Mouse (Mus musculus) left cerebral cortex, postnatal 10 days (tissue): ENCODE data around the gene Sipa1l3. TPM values are rescaled to one million over a fixed set of nuclear protein-coding genes. Genes with fewer than 3 reads are reported as not detected.
A peak's percentile ranks its signal among the peaks of the same experiment; 100 is the strongest.

Experiments used
- DNase-seq, 2 experiments: peaks; one replicate each; pipeline ENCODE4 v3.0.0; 2021 to 2022; ENCODE audit warnings: low spot score in 2 of 2, mixed read lengths in 1 of 2; ENCODE audit errors: extremely low spot score in 1 of 2
- intact Hi-C: fragments of 180-260 bp; cut with DNase I; formaldehyde crosslinking; loops from one replicate; pipeline ENCODE4 v1.15.1; 2025
- total RNA-seq, 2 experiments: library from RNA; stranded (reverse); gene quantifications; 2 replicates each; pipeline ENCODE4 v1.2.3; 2021

Gene Sipa1l3
- total RNA-seq, 2 experiments from 2014 or later, result 50.4 to 53.7 TPM

DNA sequence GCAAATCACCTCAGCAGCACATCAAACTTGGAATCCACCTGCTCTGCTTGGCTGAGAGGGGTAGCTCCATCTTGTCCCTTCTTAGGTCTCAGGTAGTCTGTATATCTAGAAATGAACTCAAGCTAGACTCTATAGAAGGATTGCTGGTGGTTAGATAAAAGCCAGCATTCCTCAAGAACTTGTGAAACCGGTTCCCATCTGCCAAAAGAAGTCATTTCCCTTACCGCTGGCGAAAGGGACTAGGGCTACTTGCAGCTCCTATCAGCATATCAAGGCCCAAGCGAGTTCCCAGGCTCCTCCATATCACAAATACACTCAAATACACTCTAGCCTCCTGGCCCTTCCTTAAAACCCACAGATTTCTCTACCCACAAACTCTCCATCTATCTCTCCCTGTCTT lies 5.7 kb downstream of the Sipa1l3 start:
- intact Hi-C loops, result no loop called here

DNA sequence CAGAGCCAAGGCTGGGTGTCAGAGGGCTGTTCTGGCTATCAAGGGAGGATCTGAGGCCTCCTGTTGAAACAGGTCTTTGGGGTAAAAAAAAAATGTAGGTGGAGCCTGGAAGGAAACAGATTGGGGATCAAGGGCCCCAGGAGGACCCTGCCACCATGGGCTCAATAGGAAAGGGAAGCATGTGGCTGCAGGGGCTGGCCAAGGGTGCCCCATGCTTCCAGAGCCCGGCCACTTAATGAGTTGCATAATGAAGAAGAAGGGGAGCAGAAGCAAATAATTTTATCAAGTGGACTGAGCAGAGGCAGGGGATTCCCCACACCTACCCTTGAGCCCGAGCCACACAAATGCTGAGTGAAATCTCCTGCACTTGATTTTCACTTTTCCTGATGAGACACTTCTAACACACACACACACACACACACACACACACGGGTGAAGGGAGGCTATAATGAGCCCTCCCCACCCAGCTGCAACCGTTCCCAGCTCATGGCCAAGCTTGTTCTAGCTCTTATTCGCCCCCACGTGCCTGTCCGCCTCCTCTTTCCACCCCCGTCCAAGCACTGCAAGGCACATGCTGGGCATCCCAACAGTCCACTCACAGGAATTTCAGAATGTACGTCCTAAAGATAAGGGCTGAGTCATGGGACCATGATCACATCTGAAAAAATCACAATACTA lies 6.7 kb downstream of the Sipa1l3 start:
- DNase-seq, result no peak
- intact Hi-C loops, result no loop called here

More for the DNA sequence above, 5.7 kb downstream of the Sipa1l3 start:
- DNase-seq, result no peak

DNA sequence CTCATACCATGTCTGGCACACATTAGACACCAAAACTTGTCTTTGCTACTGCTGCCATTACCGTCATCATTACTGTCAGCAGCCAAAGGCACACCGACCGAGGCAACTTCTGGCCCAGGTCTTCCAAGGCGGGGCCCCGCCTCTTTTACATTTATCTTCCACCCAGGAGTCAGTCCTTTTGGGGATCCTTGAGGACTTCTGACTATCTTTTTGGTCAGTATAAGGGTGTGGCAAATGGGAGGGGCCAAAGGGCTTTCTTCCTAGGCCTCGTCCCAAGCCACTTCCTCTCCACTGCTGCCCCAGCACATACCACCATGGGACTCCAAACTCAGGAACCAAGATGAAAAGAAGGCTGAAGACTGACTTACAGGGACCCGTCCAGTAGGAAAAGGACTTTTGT lies 9.9 kb downstream of the Sipa1l3 start:
- DNase-seq, result no peak
- intact Hi-C loops, result no loop called here

DNA sequence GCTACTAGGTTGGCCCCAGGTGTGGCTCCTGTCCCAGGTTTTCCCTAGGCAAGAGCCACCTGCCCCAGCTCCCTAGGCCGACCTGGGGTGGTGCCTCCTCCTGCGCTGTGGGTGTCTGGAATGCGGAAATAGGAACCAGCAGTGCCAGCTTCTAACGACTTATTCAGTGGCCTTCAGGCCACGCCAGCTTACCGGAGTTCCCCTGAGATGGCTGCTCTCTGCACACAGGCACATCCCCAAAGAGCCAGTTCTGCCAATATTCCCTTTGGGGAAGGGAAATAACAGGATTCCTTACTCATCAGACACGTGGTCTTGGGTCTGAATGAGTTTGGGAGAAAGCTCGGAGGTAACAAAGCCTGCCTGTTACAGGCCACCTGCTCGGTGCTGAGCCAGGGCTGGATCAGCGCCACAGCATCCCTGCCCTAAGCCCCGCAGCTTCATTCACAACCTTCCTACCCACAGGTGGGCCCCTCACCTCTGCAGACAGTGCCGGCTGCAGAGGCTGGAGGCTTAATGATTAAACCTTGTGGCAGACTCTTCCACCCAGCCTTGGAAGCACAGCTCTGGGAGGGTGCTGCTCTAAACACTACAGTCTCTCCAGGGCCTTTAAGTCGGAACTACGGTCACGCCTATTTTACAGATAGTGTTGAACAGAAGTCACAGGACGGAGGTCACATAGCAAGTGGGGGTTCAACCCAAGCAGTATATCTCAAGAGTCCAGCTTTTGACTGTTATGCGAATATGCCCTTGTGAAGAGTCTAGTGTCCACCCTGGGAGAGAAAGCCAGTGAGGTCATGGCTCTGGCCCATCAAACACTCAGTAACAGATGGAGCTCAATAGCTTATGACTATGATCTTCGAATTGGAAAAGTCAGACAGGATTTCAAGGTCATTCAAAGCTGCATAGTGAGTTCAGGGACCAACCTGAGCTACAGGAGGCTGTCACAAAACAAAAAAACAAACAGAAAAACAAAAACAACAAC lies 12.8 kb downstream of the Sipa1l3 start:
- intact Hi-C loops, result no loop called here

DNA sequence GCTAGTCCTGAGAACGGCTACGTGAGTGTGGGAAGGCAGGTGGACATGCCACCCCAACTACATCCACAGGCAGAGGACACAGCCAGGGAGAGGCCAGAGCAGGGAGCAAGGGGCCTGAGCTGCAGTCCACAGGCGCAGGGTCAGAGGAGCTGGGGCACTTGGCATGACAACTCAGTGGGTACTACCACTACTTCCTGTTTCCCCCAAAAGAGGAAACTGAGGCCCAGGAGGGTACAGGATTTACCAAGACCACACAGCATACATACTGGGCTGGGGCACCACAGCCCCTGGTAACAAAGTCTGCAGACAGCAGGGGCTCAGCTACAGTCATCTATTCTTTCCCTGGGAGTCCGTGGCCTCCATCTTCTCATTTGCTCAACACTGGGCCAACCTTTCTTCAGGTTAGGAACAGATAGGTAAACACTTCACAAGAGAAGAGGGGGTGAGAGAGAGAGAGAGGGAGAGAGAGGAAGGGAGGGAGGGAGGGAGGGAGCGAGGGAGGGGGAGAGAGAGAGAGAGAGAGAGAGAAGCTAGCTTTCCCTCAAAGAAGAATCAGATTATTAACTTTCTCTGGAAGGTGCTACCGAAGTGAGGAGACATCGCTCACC lies 13.7 kb downstream of the Sipa1l3 start:
- intact Hi-C loops, result no loop called here
- no peak for DNase-seq

More for the DNA sequence above, 12.8 kb downstream of the Sipa1l3 start:
- no peak for DNase-seq

DNA sequence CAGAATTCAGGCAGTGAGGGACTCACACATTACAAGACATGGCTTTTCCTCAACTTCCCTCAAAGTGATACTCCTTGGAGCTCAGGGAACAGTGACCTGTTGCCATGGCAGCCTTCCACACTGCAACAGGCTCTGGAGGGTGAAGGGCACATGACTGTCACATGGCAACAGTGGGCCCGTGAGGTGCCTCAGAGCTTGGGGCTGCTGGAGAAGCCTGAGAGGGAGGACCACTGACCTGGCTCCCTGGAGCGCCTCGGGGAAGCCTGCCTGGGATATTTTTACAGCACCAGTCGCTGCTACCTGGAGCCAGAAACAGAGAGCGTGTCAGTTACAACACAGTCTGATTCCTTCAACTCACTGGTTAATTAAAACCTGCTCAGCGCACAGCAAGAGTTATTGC lies 14.8 kb downstream of the Sipa1l3 start:
- no peak for DNase-seq
- intact Hi-C loops, result no loop called here

DNA sequence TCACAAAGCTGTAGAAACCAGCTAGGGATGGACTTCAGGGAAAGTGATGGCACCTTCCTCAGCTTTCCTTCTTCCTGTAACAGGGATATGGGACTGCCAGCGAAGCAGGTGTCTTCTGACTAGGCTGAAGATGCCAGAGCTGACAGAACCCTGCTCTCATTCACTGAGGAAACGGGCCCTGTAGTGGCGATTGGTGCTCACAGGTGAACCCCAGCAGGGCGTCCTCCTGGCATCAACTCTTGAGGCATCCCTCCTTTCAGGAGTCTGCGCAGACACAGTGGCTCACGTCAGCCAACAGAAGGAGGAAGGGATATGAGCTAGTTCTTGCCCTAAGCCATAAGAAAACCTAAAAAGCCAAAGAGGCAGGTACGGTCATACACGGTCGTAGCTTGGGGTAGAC lies 17.2 kb downstream of the Sipa1l3 start:
- no peak for DNase-seq
- intact Hi-C loops, result no loop called here

DNA sequence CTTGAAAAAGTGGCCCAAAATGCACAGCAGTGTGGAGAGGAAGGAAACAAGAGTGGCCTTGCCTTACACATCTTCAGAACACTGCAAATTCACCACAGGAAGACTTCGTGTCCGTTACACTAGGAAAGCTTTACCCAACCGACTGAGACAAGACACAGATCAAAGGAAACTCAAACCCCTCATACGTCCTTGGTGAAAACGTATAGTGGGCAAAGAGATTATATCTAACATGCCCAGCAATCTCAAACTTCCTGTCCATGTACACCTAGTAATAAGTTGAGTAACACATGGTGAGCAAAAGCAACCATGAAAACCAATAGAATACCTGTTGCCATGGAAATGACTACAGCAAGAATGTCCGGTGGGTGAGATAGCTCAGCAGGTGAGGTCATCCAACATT lies 19.4 kb downstream of the Sipa1l3 start:
- intact Hi-C loops, result no loop called here
- DNase-seq, result no peak

DNA sequence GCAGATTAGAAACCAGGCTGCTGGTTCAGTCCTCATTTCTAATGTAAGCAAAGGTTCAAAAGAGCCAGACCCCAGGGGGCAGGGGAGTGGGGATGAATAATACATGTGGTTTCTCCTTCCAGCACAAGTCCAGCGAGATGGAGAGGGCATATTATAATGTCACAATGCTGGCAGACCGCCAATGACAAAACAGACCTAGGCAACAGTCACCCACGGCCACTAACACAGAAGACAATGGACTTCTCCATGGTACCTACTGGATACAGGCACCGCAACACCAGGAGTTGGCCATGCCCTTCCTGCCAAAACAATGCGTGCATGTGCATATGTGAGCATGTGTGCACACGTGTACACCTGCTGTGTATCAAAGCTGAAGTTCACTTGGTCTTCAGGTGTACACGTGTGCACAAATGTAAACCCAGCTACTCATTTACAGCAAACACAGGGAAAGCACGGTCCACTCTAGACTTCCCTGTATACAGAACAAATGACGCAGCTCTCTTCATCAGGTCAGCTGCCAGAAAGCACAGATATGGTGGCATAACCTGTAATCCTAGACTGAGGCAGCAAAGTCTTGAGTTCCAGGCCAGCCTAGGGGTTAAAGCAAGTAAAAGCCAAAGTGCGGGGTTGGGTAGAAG lies 21.4 kb downstream of the Sipa1l3 start:
- peak in 1 of 2 experiments; percentile 56 for DNase-seq
- intact Hi-C loops, result no loop called here

DNA sequence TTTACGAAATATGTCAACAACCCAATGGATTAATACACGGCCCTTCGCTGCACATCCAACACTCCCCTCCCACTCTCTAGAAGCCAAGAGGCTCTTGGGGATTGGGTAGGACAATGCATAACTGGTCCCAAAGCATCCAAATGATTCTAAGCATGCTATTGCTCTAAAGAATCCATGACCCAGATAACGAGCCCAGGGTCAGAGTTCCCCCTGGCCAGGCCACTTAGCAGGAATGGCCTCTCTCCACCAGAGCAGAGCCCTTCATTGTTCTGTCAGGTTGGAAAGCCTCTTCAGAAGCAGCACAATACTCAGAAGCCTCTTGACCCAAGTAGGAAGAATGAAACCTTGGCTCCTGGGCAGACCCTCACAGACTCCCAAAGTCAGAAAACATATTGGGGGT lies 22.1 kb downstream of the Sipa1l3 start:
- intact Hi-C loops, result no loop called here
- no peak for DNase-seq

DNA sequence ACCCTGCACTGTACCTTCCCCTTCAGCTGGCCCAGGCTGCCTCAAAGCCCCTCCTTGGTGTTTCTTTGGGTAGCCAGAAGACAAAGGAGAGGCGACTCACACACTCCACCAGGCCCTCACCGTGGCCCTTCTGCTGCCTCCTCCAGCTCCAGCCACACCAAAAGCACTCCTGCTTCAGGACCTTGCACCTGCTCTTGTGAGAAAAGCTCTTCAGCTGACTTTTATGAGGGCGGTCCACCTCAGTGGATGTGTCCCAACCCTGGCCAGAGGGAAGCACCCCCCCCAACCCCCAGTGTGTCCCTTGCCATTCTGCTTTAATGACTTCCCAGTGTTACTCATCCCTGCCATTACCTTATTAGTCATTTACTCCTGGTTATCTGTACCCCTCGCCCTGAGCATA lies 22.6 kb downstream of the Sipa1l3 start:
- no peak for DNase-seq
- intact Hi-C loops, result no loop called here

DNA sequence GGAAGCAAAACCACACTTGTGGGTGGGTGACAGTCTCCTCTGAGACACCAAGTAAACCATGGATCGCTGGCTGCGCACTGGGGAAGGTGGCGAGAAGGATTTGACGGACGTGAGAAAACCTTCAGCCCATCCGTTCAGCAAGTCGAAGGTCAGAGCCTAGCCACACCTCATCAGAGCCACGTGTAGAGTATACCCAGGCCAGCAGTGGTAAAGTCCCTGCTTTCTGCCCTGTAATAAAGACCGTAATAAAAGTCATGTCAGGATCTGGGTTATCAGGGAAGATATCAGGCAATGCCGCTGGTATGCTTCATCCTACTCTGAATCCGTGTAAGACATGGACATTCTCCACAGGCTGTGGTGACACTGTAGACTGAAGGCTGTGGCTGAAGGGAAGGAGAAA lies 23.6 kb downstream of the Sipa1l3 start:
- no peak for DNase-seq
- intact Hi-C loops, result no loop called here

DNA sequence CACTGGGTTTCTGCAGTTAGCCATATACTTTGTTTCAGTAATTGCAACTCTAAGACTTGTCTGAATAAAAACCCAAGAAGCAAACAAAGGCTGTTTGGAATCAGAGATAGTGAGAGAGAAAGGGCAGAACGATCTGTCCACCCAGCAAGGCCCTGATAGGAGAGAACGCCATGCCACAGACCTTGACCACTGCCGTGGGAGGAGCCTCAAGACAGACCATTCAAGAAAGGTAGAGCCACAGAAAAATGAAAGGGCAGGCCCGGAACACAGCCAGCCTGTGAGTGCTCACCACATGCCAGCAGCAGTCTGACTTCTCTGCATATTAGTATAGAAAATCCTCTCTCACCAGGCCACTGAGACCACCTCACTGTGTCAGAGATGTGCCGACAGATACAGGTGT lies 24.4 kb downstream of the Sipa1l3 start:
- intact Hi-C loops, result no loop called here
- no peak for DNase-seq

DNA sequence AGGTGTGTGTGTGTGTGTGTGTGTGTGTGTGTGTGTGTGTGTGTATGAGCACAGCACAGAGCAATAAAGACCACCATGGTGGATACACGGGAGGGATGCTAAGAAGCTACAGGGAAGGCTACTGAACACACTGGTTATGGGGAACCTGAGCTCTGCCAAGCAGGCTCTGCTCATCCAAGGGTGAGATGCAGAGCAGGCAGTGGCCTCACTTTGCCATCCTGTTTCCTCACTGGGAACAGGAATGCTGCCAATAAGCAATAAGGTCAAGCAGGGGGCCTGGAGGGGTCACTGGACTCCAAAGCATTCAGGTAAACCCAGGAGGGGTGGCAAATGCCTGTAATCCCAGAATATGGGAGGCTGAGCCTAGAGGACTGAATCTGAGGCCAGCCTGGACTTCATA lies 25.4 kb downstream of the Sipa1l3 start:
- intact Hi-C loops, result no loop called here
- no peak for DNase-seq

DNA sequence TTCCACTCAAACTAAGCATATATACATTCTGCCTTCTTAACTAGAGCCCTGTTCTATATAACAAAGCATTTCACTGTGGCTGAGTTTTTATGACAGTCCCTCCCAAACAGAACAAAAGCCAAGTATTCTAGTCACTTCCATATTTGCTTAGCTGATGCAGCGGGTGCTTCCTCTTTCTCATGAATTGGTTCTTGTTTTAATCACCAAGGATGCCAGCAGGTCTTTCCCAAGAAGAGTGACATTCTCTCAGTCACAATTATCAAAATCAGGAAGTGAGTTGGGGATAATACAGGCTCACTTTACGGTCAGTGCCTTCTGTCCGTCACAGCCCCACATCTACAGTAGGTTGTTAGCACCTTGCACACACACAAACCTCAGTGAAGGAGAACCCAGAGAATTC lies 26.6 kb downstream of the Sipa1l3 start:
- no peak for DNase-seq
- intact Hi-C loops, result no loop called here

DNA sequence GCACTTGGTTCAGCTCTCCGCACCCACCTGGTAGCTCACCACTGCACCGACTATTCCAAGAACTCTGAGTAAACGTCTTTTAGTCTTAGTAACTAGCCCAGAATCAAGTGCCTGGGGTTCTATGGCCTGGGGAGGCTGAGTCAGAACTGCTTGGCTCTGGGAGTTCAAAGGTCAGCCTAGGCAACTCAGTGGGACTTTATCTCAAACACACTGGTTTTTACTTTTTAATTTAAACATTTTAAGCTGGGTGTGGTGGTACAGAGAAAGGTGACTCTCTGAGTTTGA lies 27.0 kb downstream of the Sipa1l3 start:
- no peak for DNase-seq
- intact Hi-C loops, result no loop called here

DNA sequence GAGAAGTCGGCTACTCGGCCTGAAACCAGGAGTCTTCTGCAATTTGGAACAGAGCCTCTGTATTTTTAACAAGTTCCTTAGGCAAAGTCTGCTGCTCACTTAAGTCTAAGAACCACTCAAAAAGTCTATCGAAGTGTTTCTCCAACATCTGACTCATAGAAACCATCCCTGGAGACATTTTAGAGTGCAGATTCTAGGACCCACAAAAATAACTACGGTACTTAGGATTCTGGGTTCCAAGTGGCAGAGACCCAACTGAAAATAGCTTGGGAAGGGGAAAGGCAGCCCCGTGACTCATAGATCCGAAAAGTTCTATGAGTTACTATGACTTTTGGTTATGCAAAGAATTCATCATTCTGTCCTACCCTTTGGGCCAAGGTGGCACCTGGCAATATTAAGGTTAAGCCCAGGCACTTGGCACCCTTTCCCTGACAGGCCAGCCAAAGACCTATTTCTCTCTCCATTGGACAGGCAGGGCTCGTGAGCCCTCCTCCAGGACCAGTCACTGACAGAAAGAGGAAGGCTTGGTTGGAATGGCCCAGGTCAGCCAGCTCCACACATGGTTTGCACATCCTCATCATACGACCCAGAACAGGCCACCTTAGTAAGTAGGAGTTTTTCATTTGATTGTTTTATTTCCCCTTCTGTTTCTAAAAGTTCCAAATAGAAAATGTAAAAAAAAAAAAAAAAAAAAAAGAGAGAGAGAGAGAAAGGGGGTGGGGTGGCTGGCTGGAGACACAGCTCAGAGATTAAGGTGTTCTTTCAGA lies 27.6 kb downstream of the Sipa1l3 start:
- DNase-seq, result no peak
- intact Hi-C loops, result no loop called here

DNA sequence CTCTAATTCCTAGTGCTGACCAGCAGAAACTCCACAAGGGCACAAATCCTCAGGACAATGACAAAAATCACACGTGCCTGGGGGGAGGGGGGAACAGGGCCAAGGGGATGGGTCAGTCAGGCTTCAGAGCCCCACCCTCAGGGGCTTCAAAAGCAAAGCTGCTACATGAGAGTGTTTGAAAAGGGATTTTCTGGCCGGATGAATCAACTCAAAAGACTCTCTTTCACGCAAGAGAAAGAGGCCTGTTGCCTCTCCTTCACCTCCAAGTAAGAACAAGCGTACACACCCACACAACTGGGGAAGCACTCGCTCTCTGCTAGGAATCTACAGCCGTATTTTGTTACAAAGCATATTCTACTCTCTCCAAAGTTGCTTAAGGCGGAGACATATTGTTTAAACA lies 28.6 kb downstream of the Sipa1l3 start:
- intact Hi-C loops, result no loop called here
- no peak for DNase-seq

DNA sequence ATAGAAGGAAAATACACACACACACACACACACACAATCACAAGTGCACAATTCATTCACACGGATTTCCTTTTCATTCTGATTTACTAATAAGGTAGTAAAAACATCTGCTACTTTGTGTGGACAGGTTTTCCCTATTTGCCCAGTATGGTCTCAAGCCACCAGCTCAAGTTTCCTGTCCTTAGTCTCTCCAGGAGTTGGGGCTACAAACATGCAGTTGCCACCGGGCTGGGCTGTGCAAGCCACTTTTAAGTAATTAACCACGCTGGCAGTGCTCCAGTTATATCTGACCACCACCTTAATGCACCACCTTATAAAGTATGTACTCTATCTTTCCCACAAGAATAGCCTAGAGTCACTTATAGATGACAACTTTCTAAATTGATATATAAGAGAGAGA lies 29.1 kb downstream of the Sipa1l3 start:
- DNase-seq, result no peak
- intact Hi-C loops, result no loop called here
